Mouse (Mus musculus): Measurements from ENCODE around the gene Nol8.

DNA sequence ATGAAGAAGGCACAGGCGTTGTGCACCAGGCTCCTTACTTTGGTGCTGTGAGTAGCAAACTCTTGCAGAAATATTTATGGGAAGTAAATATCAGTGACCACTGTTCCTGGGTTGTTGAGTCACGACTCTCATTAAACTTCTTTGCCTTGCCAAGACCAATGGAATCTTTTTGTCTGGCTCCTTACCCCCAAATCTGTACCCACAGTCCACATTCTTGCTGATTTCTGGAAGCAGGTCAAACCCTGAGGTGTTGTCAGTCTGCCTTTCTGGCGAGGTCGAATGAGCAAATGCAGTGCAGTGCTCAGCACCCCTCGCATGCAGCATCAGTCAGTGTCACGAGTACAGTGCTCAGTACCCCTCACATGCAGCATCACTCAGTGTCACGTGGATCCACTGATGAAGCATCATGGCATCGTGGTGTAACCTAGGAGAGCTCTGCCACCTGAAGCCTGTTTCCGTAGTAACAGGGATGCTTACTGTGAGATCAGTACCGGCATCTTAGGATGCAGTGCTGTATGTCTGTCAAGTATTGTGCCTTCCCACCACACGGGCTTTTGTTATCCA, 50.4 kb downstream of the Nol8 start:
- TF ChIP-seq CTCF (IDR thresholded peaks at IDR 0.05; ENCODE audit: borderline replicate concordance, control insufficient read depth, extremely low read depth, insufficient read depth, low read length, poor library complexity) (no peak), POLR2A (IDR thresholded peaks at IDR 0.05; ENCODE audit: control insufficient read depth, extremely low read depth, insufficient read depth, low read length, poor library complexity) (no peak)

All from thymus, adult 2 months (tissue).